Mouse (Mus musculus) urinary bladder, postnatal 36 days (tissue): ENCODE measurements around the gene Foxl2.
A peak's percentile ranks its signal among the peaks of the same experiment; 100 is the strongest.

Experiments used
- DNase-seq, 2 experiments: peaks; one replicate each; pipeline ENCODE4 v3.0.0; 2022; ENCODE audit warnings: low spot score in 2 of 2, mixed read lengths in 1 of 2

The Foxl2 gene

DNA sequence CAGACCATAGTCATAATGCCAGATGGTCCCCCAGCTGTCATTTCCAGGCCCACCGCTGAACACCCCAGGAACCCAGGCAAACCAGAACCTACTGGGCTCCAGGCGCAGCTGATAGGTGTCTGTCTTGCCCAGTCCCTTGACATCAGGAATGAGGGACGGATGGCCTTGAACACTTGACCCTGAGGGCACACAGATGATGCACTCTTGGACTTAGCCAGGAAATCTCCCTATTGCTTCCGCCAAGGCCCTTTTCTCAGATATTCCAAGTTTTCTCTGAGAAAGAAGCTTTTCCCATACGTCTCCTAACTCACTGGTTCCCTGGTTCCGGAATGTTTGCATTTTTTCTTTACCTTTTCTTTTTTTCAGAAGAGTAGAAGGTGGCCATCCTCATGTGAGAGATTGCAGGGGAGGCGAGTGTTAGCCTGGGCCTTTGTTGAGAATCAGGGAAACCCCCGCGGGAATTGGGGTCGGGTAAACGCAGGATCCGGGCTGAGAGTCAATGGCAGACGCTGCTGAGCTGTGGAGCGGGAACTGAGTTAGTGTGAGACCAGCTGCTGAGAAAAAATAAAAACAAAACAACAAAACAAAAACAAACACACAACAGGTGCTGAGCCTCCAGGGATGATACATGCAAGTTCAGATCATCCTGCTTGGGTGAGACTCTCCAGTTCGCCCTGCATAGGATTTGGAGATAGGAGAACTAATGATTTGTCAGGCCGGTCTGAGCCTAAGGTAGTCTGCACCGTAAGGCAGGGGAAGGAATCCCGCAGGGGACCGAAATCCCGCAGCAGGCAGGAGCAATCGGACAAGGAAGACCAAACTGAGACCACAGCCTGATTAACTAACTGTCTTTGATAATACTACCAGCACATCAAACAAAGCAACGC, 6.7 kb downstream of the Foxl2 start:
- no peak for DNase-seq

DNA sequence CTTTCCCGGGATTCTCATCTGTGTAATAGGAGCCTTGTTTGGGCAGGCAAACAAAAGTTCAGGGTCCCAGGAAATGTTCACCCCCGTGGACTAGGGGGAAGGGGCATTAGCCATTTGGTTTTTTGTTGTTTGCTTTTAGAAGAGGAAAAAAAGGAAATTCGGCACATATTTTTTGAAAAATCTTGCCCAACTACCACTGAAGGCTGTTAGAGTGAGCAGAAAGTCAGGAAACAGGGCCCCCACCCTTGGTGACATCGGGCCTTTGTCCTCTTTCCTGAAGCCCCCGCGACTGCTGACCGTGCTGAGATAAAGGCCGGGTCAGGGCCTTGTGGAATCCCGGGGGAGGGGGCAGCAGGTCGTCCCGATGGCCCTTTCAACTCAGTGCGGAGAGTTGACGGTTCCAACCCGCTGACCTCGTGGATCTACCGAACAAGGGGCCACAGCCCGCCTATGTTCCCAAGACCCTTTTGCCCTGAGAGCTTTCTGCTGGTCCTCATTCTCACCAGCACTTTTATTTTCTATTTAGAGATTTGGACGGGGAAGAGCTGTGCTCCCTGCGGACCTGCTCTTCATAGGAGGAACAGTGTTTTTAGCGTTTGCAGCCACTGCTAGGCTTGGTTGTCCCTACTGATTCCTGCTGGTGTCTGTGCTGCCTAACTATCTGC, 7.5 kb downstream of the Foxl2 start:
- DNase-seq: no peak

DNA sequence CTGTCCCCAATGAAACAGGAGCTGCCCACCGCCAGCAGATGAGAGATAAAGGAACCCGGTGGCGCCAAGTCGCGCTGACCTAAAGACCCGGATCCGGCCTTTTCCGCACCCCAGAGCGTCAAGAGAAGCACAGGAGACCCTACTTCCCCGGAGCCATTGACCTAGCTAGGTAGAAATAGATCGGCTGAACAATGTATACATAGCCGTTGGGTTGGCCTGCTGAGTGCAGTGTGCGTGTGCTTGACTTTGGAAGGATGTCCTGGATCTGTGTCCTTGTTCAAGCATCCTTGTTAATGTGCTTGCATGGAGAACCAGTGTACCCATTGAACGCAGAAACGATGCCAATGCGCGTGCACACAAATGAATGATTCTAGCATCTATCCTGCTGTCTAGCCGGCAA, 8.6 kb downstream of the Foxl2 start:
- no peak for DNase-seq

DNA sequence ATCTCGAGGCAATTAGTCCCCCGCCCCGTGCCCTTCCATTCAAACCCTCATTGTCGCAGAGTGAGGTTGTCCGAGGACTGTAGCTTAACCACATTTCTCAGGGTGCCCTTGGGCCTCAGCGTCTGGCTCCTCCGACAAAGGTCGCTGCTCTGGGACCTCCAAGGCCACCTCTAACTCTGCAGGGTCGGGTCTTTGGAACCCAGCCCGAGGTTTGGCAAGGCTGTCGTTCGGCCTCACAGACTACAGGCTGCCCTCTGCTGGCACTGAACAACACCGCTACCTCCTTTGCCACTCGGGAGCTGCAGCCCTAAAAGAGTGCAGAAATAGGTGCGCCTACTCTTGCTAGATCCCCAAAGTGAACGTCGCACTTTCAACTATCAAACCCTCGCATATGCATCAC, 10.0 kb downstream of the Foxl2 start:
- no peak for DNase-seq

DNA sequence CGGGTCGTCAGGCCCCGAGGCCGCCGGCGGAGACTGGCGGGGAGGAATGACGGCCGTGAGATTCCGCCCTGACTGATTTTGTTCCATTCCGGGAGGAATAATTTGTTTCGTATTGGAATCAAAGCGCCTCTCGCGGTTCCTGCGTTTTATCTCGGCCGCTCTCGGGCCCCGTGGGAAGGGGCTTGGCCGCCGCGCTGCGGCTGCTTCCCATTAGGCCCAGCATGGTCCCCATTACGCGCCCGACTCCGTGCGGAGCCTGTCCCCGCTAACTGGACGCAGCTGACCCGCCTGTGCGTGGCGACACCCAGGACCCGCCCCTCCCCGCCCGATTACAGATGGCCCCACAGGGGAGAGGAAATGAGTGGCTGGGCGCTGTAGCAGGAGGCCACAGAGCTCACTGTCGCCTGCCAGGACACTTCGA, 18.0 kb downstream of the Foxl2 start:
- DNase-seq: no peak

DNA sequence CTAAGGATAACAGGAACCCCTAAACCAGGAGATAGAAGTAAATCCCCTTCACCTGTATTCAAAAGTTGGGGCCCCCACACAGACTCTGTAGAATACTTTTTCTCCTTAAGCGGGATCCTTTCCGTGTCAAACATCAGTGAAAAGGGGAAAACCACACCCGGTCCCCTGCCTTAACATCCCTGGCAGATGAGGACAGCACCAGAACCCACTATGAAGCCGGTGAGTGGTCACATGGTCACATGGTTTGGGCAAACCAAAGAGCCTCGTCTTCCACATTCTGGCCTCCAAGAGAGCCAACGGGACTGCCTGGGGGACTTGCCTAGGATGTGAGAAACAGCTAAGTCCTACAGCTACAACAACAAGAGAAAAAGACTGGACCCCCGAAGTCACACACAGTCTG, 18.5 kb downstream of the Foxl2 start:
- no peak for DNase-seq

DNA sequence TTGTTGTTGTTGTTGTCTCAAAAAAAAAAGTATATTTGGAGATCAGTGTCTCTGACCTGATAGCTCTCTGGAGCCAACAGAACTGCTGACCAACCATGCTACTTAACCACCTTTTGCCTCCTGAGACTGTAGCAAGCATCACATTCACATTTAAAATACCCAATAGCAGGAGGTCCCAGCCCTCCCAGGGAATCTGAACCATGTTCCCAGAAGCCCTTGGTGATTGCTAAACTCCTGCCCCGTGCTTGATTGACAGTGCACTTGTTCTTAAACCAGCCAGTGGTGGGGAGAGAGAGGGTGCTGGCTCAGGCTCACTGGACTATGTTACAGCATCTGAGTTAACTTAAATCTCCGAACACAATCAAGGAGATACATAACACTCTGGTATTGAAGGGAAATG, 19.8 kb downstream of the Foxl2 start:
- DNase-seq: no peak

DNA sequence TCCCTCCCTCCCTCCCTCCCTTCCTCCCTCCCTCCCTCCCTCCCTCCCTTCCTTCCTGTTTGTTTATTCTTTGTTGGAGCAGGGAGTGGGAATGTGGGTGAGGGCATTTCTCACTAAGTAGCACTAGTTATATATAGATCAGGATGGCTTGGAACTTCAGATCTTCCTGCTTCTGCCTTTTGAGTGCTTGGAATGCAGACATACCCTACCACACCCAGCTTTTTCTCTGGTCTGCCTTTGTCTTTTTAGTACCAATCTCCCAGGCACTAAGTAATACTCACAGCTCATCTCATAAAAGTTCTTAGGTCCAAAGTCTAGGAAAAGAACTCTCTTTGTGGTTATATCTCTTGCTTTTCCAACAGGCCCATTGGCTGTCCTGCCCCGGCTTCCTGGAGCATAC, 21.0 kb downstream of the Foxl2 start:
- no peak for DNase-seq

DNA sequence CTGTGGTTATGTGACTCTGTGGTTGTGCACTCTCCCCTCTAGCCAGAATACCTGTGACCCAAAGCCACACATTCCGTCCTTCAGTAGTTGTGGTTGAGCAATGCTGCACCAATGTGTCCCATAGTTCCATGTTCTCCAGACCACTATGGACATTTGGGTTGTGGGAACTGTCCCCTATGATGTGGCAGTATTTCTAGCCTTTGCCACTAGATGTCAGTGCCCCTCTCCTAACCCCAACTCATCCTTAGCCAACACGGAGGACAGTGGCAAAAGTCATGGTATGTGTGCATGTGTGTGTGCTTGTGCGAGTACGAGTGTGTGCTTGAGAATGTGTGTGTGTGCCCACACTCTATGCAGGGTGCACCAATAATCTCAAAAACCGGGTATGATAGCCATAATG, 21.4 kb downstream of the Foxl2 start:
- DNase-seq: no peak

DNA sequence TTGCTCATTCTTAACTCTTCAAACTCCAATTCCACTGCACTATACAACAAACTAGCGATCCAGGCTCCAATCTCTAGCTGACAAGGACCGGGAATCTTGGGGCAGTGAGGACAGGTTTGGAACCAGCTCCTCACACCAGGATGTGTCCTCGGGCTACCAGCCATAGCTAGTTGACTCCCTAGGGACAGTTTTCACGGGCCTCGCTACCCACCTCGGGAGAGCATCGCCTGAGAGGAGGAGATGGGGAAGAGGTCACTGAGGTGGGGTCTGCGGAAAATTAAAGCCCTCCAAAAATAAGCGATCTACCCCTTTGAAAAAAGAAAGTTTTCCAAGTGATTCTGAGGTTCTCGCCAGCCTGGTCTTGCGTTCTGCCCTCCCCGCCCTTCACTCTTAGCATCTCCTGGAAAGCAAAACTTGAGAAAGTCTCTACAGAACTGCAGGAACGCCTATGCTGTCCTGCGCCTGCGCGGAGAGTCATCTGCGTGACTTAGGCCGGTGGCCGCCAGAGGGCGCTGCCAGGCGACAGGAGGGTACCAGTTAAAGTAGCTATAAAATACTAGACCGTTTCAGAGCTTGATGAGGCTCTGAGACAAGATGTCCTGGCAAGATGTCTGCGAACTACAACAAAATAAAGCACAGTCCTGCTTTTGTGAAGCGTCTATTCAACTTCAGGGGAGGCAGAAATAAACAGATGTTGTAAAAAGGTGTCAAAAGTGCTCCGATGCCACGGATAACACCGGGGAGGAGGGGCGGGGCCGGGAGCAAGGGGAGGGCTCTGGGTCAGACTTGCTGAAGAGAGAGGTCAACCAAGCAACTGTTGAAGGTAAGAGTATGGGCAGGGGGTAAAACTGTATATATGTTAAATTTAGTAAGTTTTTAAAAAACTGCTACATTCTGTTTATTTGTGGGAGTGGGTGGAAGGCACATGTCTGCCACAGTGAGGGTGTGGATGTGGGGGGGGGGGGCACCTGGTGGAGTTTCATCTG, 24.6 kb downstream of the Foxl2 start:
- DNase-seq: peak; percentile 81 to 89

DNA sequence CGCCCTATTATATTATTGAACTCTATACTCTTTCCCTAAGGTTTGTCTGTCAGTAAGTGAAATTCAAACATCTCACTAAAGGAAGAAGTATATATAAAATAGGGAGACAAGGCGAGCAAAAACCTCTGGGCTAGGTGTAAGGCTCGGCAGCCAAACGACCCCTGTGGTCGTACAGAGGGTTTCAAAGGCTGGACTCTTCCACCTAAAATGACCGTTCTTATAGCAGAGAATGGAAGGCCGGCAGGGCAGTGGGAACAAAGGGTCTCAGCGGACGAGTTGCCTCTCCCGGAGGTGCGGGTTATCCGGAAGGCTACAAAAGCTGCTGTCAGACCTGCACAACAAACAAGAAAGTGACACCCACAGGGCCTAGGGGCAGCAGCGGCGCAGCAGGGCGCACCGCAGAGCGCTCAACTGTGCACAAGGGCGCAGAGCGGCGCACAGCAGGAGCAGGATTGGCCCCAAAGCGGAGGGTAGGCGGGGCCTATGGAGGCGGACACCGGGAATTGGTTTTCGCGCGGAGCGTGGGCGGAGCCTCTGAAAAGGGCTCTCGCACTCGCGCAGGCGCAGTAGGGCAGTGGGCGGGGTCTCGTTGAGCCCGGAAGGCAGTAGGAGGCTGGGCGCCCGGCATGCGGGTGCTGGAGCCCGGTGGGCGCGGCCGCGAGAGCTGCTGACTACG, 30.9 kb downstream of the Foxl2 start, which contains the start of gene Faim:
TSS of gene Faim (plus strand) at position 574 of the 676 bp plus-strand sequence.
- peak; percentile 100 for DNase-seq

DNA sequence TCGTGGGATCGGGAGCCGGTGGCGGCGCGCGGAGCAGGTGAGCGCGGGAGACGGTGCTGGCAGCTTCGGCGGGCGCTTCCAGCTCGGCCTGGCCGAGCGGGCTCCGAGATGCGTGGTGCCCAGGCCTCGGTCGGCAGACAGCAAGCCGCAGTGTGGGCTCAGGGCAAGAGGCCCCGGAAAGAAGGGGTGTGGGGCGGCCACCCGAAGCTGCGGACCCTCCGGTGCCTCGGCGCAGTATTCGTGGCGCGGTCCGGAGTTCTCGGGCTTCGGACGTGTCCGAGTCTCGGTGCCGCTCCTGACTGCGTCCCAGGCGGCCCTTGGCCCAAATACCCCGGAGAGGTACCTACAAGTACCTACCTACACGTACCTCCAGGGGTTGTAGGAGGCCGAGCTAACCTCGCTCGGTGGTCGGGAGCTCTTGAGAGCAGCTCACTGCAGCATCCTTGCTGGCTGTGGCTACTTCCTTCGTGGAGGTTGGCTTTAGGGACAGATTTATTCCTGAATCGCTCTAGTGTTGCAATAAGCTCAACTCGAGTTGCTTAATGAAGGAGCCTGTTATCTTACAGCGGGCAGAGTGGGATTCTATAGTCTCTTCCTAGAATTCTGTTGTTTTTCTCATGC, 31.5 kb downstream of the Foxl2 start:
- no peak for DNase-seq

DNA sequence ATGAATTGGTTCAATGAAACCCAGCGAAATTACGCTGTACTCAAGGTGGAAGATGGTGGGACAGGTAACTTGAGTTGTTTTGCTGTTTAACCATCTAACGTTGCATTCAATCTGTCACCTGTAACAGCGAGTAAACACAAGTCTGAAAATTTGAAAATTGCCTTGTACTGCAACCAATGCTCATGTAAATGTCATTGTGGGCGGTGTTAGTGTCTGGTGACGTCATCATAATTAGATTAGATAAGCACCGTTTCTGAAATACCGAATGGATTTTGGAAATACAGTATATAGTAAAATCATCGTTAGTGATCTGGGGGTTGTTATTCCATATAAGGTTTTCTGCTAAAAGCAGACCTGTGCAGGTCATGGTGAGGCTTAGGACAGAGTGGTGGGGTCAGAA, 32.0 kb downstream of the Foxl2 start:
- DNase-seq: no peak

DNA sequence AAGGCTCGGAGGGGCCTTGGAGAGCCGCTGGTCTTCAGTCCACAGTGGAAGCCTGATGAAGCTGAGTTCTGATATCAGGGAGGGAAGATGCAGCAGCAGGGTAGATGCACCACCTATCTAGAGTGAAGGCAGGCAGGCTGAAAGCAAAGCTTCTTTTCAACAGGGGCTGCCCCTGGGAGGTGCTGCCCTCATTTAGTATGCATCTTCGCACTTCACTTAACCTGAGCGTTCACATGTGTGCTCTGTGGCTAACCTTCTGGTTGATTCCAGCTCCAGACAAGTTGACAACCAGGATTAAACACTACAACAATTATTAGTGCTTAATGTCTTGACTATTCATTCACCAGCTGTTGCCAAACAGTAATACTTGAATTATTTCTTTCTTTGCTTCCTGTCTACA, 39.0 kb downstream of the Foxl2 start:
- DNase-seq: no peak

DNA sequence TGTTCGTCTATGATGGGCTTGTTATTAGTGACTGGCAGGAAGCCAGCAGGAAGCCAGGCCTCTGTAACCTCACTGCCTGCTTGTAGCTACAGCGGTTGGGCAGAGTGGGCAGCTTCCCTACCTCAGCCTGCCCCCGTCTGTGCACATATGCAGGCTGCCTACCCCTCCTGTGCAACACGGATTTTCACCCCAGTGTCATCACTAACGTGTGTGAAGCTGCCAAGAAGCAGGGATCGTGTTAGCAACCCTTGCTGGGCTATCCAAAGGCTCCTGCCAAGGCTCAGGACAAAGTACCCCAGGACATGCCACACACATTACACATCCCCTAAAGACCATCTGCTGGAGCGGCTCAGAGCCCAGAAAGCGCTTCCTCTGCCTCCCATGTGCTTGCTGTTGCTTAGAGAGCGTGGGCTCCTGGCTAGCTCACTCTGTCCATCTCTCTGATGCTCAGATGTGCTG, 44.8 kb downstream of the Foxl2 start:
- no peak for DNase-seq

DNA sequence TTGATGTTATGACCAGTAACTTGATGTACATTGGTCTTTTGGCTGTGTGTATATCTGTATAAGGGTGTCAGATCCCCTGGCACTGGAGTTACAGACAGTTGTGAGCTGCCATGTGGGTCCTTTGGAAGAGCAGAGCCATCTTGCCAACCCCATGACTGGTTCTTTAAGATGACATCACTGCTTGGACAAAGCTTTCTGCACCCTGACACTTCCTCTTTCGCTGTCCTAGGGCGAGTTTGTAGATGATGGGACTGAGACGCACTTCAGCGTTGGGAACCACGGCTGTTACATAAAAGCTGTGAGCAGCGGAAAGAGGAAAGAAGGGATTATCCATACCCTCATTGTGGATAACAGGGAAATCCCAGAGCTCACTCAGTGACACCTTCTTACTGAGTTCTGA, 46.2 kb downstream of the Foxl2 start:
- no peak for DNase-seq
